In genomic region chr19:4333100-4333775, GRCm38 (mm10) we compare ENCODE assay signal across 8 mouse cellular contexts. TPM values are rescaled to one million over a fixed set of nuclear protein-coding genes. Genes with fewer than 3 reads are reported as not detected.
DNase-seq lines count a peak whose midpoint lies in the region; ATAC-seq and TF ChIP-seq lines count a peak whose summit lies in the region.

No protein-coding gene starts in this region.

- peak overlapping the region; percentile 79 for H3K27ac ChIP-seq in bone marrow macrophage, adult 2 months (ENCODE audit: insufficient read depth, low read depth, low read length)

- ATAC-seq in granulocyte monocyte progenitor cell, adult 5-6 weeks (replicated peaks; ENCODE audit: poor library complexity, severe bottlenecking) = 0 out of 2 replicates have a peak, but pooled peaks have one; percentile 5

- intact Hi-C loops in gastrocnemius, postnatal 14 days (cut with DNase I; ENCODE audit: low total_unique reads) = no loop called here

- no peak for TF ChIP-seq POLR2A in bone marrow macrophage, adult 2 months (IDR thresholded peaks at IDR 0.05; ENCODE audit: borderline replicate concordance, low read depth, low read length)

- peak overlapping the region; percentile 68 for H3K4me3 ChIP-seq in bone marrow macrophage, adult 2 months (ENCODE audit: insufficient read depth, low read length)

- H3K4me1 ChIP-seq in bone marrow macrophage, adult 2 months (ENCODE audit: control insufficient read depth, insufficient read depth, low read length) = peaks cover 20% of the 10 kb centered on the region

- peak; percentile 24 for DNase-seq in gastrocnemius, postnatal 14 days
- DNase-seq in gastrocnemius, adult 8-10 months (ENCODE audit: low spot score in 2 of 2) = no peak
- DNase-seq in 3T3-L1 (ENCODE audit: low read depth, low spot score) = peak; percentile 71
- peak; percentile 44 to 62 for DNase-seq in kidney, postnatal 36 days
- DNase-seq in mesoderm, embryonic 11.5 days (ENCODE audit: low read depth, low spot score) = peak; percentile 23
- no peak for DNase-seq in layer of hippocampus, postnatal 10 days (ENCODE audit: low spot score in 2 of 2)

- no peak; the same call in 1 of the 2 replicates for TF ChIP-seq CTCF in bone marrow macrophage, adult 2 months (IDR thresholded peaks at IDR 0.05; ENCODE audit: low read depth, low read length)

RNA-seq across cellular contexts. Expression of gene Grk2, which starts 27.2 kb away (rescaled TPM):
- total RNA-seq in gastrocnemius, postnatal 14 days (2021) = 10 to 100 TPM; 31.8 to 36.4 TPM
- 10 to 100 TPM; 55.7 to 65.2 (median 62.1) TPM for total RNA-seq in gastrocnemius, adult 8-10 months (2022)
- polyA plus RNA-seq in bone marrow macrophage, adult 2 months (2012; ENCODE audit: insufficient read depth, insufficient read length, missing spikeins) = 250 and 278 TPM in 2 replicates
- 179 and 198 TPM in 2 replicates for total RNA-seq in granulocyte monocyte progenitor cell, adult 5-6 weeks (2014; fragmentation: Nextera tagmentation)
- 133 and 181 TPM in 2 replicates for total RNA-seq in granulocyte monocyte progenitor cell, adult 5-6 weeks (2017)
- 100 to 1,000 TPM; 141 to 147 TPM for total RNA-seq in layer of hippocampus, postnatal 10 days (2021)

RNA-seq across cellular contexts. Expression of gene Ankrd13d, which starts 50.3 kb away (rescaled TPM):
- under 1 TPM; 0.62 to 0.90 TPM for total RNA-seq in gastrocnemius, postnatal 14 days (2021)
- under 1 TPM in 1 of 4 experiments, not detected in 3; 0.63 TPM for total RNA-seq in gastrocnemius, adult 8-10 months (2022)
- 21.8 TPM in 2 replicates for polyA plus RNA-seq in bone marrow macrophage, adult 2 months (2012; ENCODE audit: insufficient read depth, insufficient read length, missing spikeins)
- total RNA-seq in granulocyte monocyte progenitor cell, adult 5-6 weeks (2014; fragmentation: Nextera tagmentation) = 6.8 and 7.2 TPM in 2 replicates
- total RNA-seq in granulocyte monocyte progenitor cell, adult 5-6 weeks (2017) = 1.6 and 3.9 TPM in 2 replicates
- total RNA-seq in layer of hippocampus, postnatal 10 days (2021) = 10 to 100 TPM; 76.3 to 89.4 TPM

Comparison
In these comparisons a context has a peak if more than half of its experiments do, and no peak if none do; other contexts are left out.
1. DNase-seq: peak in gastrocnemius, postnatal 14 days (single experiment), 3T3-L1 (single experiment), kidney, postnatal 36 days (2 of 2) and mesoderm, embryonic 11.5 days (single experiment); none in gastrocnemius, adult 8-10 months (0 of 2) and layer of hippocampus, postnatal 10 days (0 of 2).
2. RNA of gene Ankrd13d, which starts 50.3 kb away (total RNA-seq): 76.3 to 89.4 TPM in layer of hippocampus, postnatal 10 days; 1.6 to 7.2 TPM in granulocyte monocyte progenitor cell, adult 5-6 weeks, 0.62 to 0.90 TPM in gastrocnemius, postnatal 14 days and 0.63 TPM in gastrocnemius, adult 8-10 months; every median in the first group is over 4 times any median in the second.